Mouse (Mus musculus) intestine, embryonic 15.5 days (tissue): ENCODE data around the gene Glyr1. TPM values are rescaled to one million over a fixed set of nuclear protein-coding genes. Genes with fewer than 3 reads are reported as not detected.

ENCODE experiments used
- ATAC-seq: fragments of 200-750 bp; cut with Nextera tagmentation; 2 replicates; pipeline ENCODE4 v1.8.0; 2017; ENCODE audit warnings: moderate TSS enrichment, moderate library complexity
- H3K27ac ChIP-seq: fragments of 300-500 bp; sonication (generic); 2 replicates; pipeline ENCODE4 v1.5.1; 2015; ENCODE audit warnings: mild to moderate bottlenecking, inconsistent platforms
- H3K27me3 ChIP-seq: fragments of 300-500 bp; sonication (generic); replicated peaks from 2 replicates; pipeline ENCODE4 v1.6.1; 2015; ENCODE audit warnings: inconsistent platforms
- H3K36me3 ChIP-seq: fragments of 300-500 bp; sonication (generic); 2 replicates; pipeline ENCODE4 v1.6.1; 2015; ENCODE audit warnings: inconsistent platforms
- H3K4me1 ChIP-seq: fragments of 300-500 bp; sonication (generic); replicated peaks from 2 replicates; pipeline ENCODE4 v1.6.1; 2015; ENCODE audit warnings: inconsistent platforms
- H3K4me2 ChIP-seq: fragments of 300-500 bp; sonication (generic); replicated peaks from 2 replicates; pipeline ENCODE4 v1.6.1; 2015; ENCODE audit warnings: mild to moderate bottlenecking, inconsistent platforms
- H3K4me3 ChIP-seq: fragments of 300-500 bp; sonication (generic); replicated peaks from 2 replicates; pipeline ENCODE4 v1.5.1; 2015; ENCODE audit warnings: inconsistent platforms
- H3K9ac ChIP-seq: fragments of 300-500 bp; sonication (generic); 2 replicates; pipeline ENCODE4 v1.6.1; 2015; ENCODE audit warnings: inconsistent platforms
- H3K9me3 ChIP-seq: fragments of 300-500 bp; sonication (generic); 2 replicates; pipeline ENCODE4 v1.6.1; 2016; ENCODE audit warnings: inconsistent platforms
- WGBS: fragments of 180-500 bp; shearing (Covaris S2); methylation state at CpG from one replicate; pipeline ENCODE4 v1.1.7; 2015; 5-methylcytosine and 5-hydroxymethylcytosine counted together
- polyA plus RNA-seq: library from polyadenylated mRNA; unstranded; fragments of >200 nt; fragmentation: Nextera tagmentation; extraction: Ambion mirVana; gene quantifications from 2 replicates; pipeline ENCODE4 v1.2.1, GENCODE M21; 2015

Glyr1 gene
- 129 and 136 TPM in 2 replicates for polyA plus RNA-seq

- Histone ChIP-seq H3K27ac (peak within 1 kb of the TSS; percentile 98), H3K4me2 (peak within 1 kb of the TSS; percentile 83), H3K9me3 (no peaks in the 10 kb centered on the region), H3K36me3 (peaks cover 16% of the 10 kb centered on the region; the same call in 1 of the 2 replicates), H3K27me3 (no peaks in the 10 kb centered on the region), H3K4me1 (0 out of 2 replicates have a peak, but pooled peaks cover 7% of the 10 kb centered on the region), H3K4me3 (peak within 1 kb of the TSS; percentile 98), H3K9ac (peak within 1 kb of the TSS; percentile 97)
- peak; percentile 100 for ATAC-seq
- WGBS, result under 1% methylated on average over 54 of the region's 56 CpGs
Observed at GRCm38 (mm10) chr16:5049774-5050234, at the start of gene Glyr1, which contains the start of gene Ubn1. Glyr1 (minus strand) TSS chr16:5049863. Ubn1 (plus strand) TSS chr16:5050057.

- no peaks in the 10 kb centered on the region for H3K36me3 ChIP-seq
- no peaks in the 10 kb centered on the region for H3K9me3 ChIP-seq
- H3K4me1 ChIP-seq, result no peaks in the 10 kb centered on the region
- no peak overlapping the region for H3K4me2 ChIP-seq
- no peak overlapping the region for H3K4me3 ChIP-seq
- no peak overlapping the region for H3K9ac ChIP-seq
- WGBS, result 86% methylated on average over 8 of the region's 8 CpGs
- no peaks in the 10 kb centered on the region for H3K27me3 ChIP-seq
- no peak for ATAC-seq
- H3K27ac ChIP-seq, result no peak overlapping the region
Observed at GRCm38 (mm10) chr16:5096504-5096903, 46.8 kb upstream of the Glyr1 start.

GRCm38 (mm10) chr16:5093285-5093684 lies 43.6 kb upstream of the Glyr1 start:
- ATAC-seq, result no peak
- Histone ChIP-seq H3K9ac (no peak overlapping the region), H3K4me1 (no peaks in the 10 kb centered on the region), H3K27me3 (no peaks in the 10 kb centered on the region), H3K4me2 (no peak overlapping the region), H3K4me3 (no peak overlapping the region), H3K27ac (no peak overlapping the region), H3K9me3 (no peaks in the 10 kb centered on the region), H3K36me3 (no peaks in the 10 kb centered on the region)
- WGBS, result 87% methylated on average over 5 of the region's 5 CpGs

GRCm38 (mm10) chr16:5089021-5089420 lies 39.4 kb upstream of the Glyr1 start:
- Histone ChIP-seq H3K4me1 (no peaks in the 10 kb centered on the region), H3K36me3 (peaks cover 28% of the 10 kb centered on the region), H3K9ac (no peak overlapping the region), H3K27ac (no peak overlapping the region), H3K9me3 (no peaks in the 10 kb centered on the region), H3K4me2 (no peak overlapping the region), H3K27me3 (no peaks in the 10 kb centered on the region), H3K4me3 (no peak overlapping the region)
- WGBS, result 60% methylated on average over 10 of the region's 10 CpGs
- ATAC-seq, result no peak

GRCm38 (mm10) chr16:5086179-5086578 lies 36.5 kb upstream of the Glyr1 start:
- 92% methylated on average over 2 of the region's 2 CpGs for WGBS

GRCm38 (mm10) chr16:5085196-5085595 lies 35.5 kb upstream of the Glyr1 start:
- Histone ChIP-seq H3K27ac (no peak overlapping the region), H3K4me3 (no peak overlapping the region), H3K4me2 (no peak overlapping the region), H3K4me1 (no peaks in the 10 kb centered on the region), H3K27me3 (no peaks in the 10 kb centered on the region), H3K9me3 (no peaks in the 10 kb centered on the region), H3K36me3 (peaks cover 51% of the 10 kb centered on the region), H3K9ac (no peak overlapping the region)
- WGBS, result 86% methylated on average over 4 of the region's 4 CpGs
- no peak for ATAC-seq

More at GRCm38 (mm10) chr16:5086179-5086578, 36.5 kb upstream of the Glyr1 start:
- no peak overlapping the region for H3K9ac ChIP-seq
- no peaks in the 10 kb centered on the region for H3K9me3 ChIP-seq
- no peaks in the 10 kb centered on the region for H3K4me1 ChIP-seq
- ATAC-seq, result no peak
- no peak overlapping the region for H3K4me3 ChIP-seq
- no peak overlapping the region for H3K4me2 ChIP-seq
- no peaks in the 10 kb centered on the region for H3K27me3 ChIP-seq
- H3K27ac ChIP-seq, result no peak overlapping the region
- H3K36me3 ChIP-seq, result peaks cover 49% of the 10 kb centered on the region

GRCm38 (mm10) chr16:5074341-5074740 lies 24.7 kb upstream of the Glyr1 start:
- Histone ChIP-seq H3K4me3 (no peak overlapping the region), H3K9me3 (no peaks in the 10 kb centered on the region), H3K4me2 (no peak overlapping the region), H3K9ac (no peak overlapping the region), H3K4me1 (no peaks in the 10 kb centered on the region), H3K27ac (no peak overlapping the region), H3K36me3 (peaks cover 54% of the 10 kb centered on the region), H3K27me3 (no peaks in the 10 kb centered on the region)
- no peak for ATAC-seq
- WGBS, result 91% methylated on average over 5 of the region's 5 CpGs

GRCm38 (mm10) chr16:5071974-5072373 lies 22.3 kb upstream of the Glyr1 start:
- Histone ChIP-seq H3K4me3 (no peak overlapping the region), H3K27ac (no peak overlapping the region), H3K36me3 (peaks cover 39% of the 10 kb centered on the region), H3K27me3 (no peaks in the 10 kb centered on the region), H3K9ac (no peak overlapping the region), H3K4me1 (no peaks in the 10 kb centered on the region), H3K4me2 (no peak overlapping the region), H3K9me3 (no peaks in the 10 kb centered on the region)
- no peak for ATAC-seq
- 94% methylated on average over 7 of the region's 7 CpGs for WGBS

- Histone ChIP-seq H3K4me1 (no peaks in the 10 kb centered on the region), H3K9me3 (no peaks in the 10 kb centered on the region), H3K4me3 (no peak overlapping the region), H3K4me2 (no peak overlapping the region), H3K9ac (no peak overlapping the region), H3K36me3 (peaks cover 29% of the 10 kb centered on the region), H3K27ac (no peak overlapping the region), H3K27me3 (no peaks in the 10 kb centered on the region)
- WGBS, result 71% methylated on average over 3 of the region's 3 CpGs
- ATAC-seq, result no peak
Observed at GRCm38 (mm10) chr16:5070321-5070720, 20.7 kb upstream of the Glyr1 start.

- Histone ChIP-seq H3K27me3 (no peaks in the 10 kb centered on the region), H3K4me1 (no peaks in the 10 kb centered on the region), H3K9me3 (no peaks in the 10 kb centered on the region), H3K4me2 (no peak overlapping the region), H3K4me3 (no peak overlapping the region), H3K27ac (no peak overlapping the region), H3K9ac (no peak overlapping the region), H3K36me3 (peaks cover 23% of the 10 kb centered on the region)
- WGBS, result 96% methylated on average over 4 of the region's 4 CpGs
- ATAC-seq, result no peak
Observed at GRCm38 (mm10) chr16:5063472-5063871, 13.8 kb upstream of the Glyr1 start.

GRCm38 (mm10) chr16:5058114-5058513 lies 8.5 kb upstream of the Glyr1 start:
- no peak overlapping the region for H3K27ac ChIP-seq
- no peak for ATAC-seq
- no peak overlapping the region for H3K4me2 ChIP-seq
- H3K27me3 ChIP-seq, result no peaks in the 10 kb centered on the region
- WGBS, result 88% methylated on average over 1 of the region's 1 CpGs
- H3K9me3 ChIP-seq, result no peaks in the 10 kb centered on the region
- H3K9ac ChIP-seq, result no peak overlapping the region
- H3K4me1 ChIP-seq, result no peaks in the 10 kb centered on the region
- peaks cover 8% of the 10 kb centered on the region for H3K36me3 ChIP-seq
- no peak overlapping the region for H3K4me3 ChIP-seq

- Histone ChIP-seq H3K4me3 (peak overlapping the region; percentile 98), H3K9ac (peak overlapping the region; percentile 88), H3K27me3 (no peaks in the 10 kb centered on the region), H3K36me3 (peaks cover 14% of the 10 kb centered on the region), H3K4me1 (0 out of 2 replicates have a peak, but pooled peaks cover 7% of the 10 kb centered on the region), H3K9me3 (no peaks in the 10 kb centered on the region), H3K4me2 (peak overlapping the region; percentile 83), H3K27ac (peak overlapping the region; percentile 98)
- ATAC-seq, result peak; percentile 82
- under 1% methylated on average over 78 of the region's 78 CpGs for WGBS
Observed at GRCm38 (mm10) chr16:5050251-5051110, 818 bp upstream of the Glyr1 start.
